21 mouse cellular contexts compared by ENCODE assay signal in the genomic region with DNA sequence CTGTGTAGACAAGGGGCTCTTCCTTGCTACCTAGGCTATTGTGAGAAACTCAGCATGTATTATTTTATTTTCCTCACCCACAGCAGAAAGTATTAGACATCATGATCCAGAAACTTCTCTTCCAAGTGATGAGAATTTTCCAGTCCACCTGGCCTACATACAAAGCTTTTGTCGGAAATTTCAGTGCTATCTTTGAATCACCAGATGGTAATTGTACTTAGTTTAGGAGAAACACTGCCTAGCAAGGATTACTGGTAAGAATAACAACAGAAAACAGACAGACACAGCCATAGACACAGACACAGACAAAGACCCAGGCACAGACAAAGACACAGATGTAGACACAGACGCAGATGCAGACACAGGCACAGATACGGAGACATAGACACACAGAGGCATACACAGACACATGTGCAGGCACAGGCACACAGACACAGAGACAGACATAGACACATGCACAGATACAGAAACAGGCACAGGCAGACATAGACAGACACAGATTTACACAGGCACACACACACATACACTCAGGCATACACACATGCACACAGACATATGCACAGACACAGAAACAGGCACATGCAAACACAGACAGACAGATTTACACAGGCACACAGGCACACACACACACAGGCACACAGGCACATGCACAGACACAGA.
A peak's percentile ranks its signal among the peaks of the same experiment; 100 is the strongest.
DNase-seq lines count a peak whose midpoint lies in the region; ATAC-seq and TF ChIP-seq lines count a peak whose summit lies in the region.
"Had no signal": no experiment of that assay in that cellular context is flagged by ENCODE, and none has a peak within 500 bp of the region (broad histone marks: within the 10 kb centered on the region; RNA-seq: fewer than 3 reads in every experiment).

No protein-coding gene starts in this region.

- intact Hi-C loops in left cerebral cortex, adult 2 months (cut with DNase I): no loop called here

- no peak for TF ChIP-seq CTCF in left cerebral cortex, adult 2 months (IDR thresholded peaks at IDR 0.05)

- H3K4me3 ChIP-seq in left cerebral cortex, adult 2 months: no peak overlapping the region
- H3K4me3 ChIP-seq: hindbrain, embryonic 13.5 days; limb, embryonic 13.5 days; lung, embryonic 15.5 days had no signal

- peak; percentile 68 for ATAC-seq in frontal cortex, adult (ENCODE audit: low TSS enrichment)
- ATAC-seq: forebrain, embryonic 14.5 days; midbrain, embryonic 16.5 days had no signal

- peak overlapping the region; percentile 45 for H3K27ac ChIP-seq in left cerebral cortex, adult 2 months
- H3K27ac ChIP-seq: hindbrain, embryonic 13.5 days; limb, embryonic 13.5 days; lung, embryonic 15.5 days had no signal

- no peak for DNase-seq in frontal cortex, postnatal 10 days (ENCODE audit: low spot score in 2 of 2)
- DNase-seq in left cerebral cortex, adult 2 months (ENCODE audit: extremely low spot score in 1 of 2, low spot score in 2 of 2): no peak
- no peak for DNase-seq in left cerebral cortex, adult 18-20 months (ENCODE audit: low spot score in 2 of 2)
- DNase-seq in layer of hippocampus, adult 8-10 months (ENCODE audit: low spot score in 2 of 2): peak; percentile 8 to 19
- DNase-seq in layer of hippocampus, postnatal 14 days (ENCODE audit: low spot score in 2 of 2): peak; percentile 15 to 28
- no peak for DNase-seq in thymus, postnatal 25 days
- DNase-seq: adrenal gland, adult 2 months; adrenal gland, postnatal 36 days; cerebellum, adult 9-10 months; cerebellum, postnatal 36 days; gastrocnemius, postnatal 25 days; heart, adult 18-20 months; heart, postnatal 4 days; kidney, adult 11 months; kidney, postnatal 25 days had no signal

Comparison
In these comparisons a context has a peak if more than half of its experiments do, and no peak if none do; other contexts are left out.
1. DNase-seq: peak in layer of hippocampus, adult 8-10 months (2 of 2) and layer of hippocampus, postnatal 14 days (2 of 2); none in frontal cortex, postnatal 10 days (0 of 2), left cerebral cortex, adult 2 months (0 of 2), left cerebral cortex, adult 18-20 months (0 of 2) and thymus, postnatal 25 days (single experiment).